Mouse (Mus musculus): Measurements from ENCODE around the gene Fxyd7. TPM values are rescaled to one million over a fixed set of nuclear protein-coding genes. Genes with fewer than 3 reads are reported as not detected.

Gene Fxyd7
- total RNA-seq, 2 experiments from 2014 or later = 376 to 407 TPM

DNA sequence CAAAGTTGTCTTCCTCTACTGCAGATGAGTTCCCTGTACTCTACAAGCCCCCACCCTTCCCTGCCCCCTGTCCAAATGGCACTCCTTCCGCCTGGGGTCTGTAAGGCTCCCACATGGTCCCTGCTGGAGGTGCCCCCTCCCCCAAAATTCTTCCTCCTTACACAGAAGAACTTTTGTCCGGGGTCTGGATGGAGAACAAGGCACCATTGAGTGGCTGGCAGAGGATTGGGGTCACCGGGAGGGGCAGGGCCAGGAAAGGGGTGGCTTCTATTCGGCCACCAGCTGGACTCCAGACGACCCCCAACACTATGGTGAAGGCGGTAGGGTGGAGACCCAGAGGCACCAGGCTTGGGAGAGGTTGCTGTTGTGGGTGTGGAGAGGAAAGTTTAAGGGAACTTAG is 26.2 kb upstream of the Fxyd7 start:
- DNase-seq (ENCODE audit: low spot score in 2 of 2) = peak; percentile 58 to 67

DNA sequence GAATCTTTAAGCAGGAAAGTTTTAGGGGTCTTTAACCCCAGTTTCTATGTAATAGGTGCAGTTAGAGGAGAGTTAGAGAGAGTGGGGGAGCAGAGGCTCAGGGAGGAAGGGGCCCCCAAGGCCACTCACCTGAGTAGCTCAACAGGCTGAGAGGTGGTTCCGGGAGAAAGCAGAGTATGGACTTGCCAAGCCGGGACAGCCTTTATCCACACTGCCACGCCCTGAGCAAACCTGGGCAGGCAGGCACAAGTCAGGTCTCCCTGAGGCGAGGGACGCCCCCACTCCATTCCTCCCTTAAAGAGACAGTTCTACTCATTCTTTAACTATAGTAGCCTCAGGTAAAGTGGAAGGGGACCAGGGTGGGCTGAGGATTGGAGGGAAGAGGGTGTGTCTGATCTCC is 25.2 kb upstream of the Fxyd7 start, which contains the start of gene Fxyd3:
TSS of gene Fxyd3 (minus strand) at position 213 of the 400 bp plus-strand sequence.
- no peak for DNase-seq (ENCODE audit: low spot score in 2 of 2)

DNA sequence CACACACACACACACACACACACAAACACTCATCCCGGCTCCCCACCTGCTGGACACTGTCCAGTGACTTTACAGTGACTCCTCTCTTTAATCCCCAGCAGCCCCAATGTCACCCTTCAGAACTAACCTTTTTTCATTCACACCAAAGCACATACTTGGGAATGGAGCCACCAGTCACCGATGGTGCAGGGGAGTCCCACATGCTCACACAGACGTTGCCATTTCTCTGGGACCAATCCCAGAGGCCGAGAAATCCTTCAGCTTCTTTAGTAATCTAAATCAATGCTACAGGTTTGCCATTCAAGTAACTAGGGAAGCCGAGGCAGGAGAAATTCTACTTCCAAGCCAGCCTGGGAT is 23.4 kb upstream of the Fxyd7 start:
- DNase-seq (ENCODE audit: low spot score in 2 of 2) = peak in 1 of 2 experiments; percentile 53

DNA sequence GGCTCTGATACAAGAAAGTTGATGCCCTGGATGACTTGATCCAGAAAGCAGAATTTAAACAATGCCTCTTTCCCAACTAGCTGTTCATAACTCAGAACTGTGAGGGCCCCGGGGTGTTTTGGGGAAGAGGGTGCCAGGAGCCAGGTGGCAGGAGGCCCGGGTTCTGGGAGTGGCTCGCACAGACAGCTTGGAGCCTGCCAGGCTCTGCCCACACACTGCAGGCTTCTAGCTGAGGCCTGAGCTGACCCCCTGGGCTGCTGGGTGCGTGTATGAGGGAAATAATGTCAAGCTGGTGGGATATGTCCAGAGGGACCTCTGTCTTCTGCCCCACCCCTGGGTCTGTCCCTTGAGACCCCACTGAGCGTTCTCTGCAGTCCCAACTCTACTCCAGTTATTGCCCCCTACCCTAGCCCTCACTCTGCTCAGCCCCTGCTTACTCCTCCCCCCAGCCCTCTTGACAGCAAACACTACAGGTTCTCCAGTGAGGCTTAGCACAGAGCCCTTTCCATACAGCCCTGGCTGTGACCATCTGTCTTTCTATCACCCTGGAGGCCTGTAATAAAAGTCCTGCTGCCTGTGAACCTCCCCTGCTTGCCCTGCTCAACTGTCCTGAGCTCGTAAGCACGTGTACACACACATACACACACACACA is 22.9 kb upstream of the Fxyd7 start:
- peak in 1 of 2 experiments; percentile 53 for DNase-seq (ENCODE audit: low spot score in 2 of 2)

DNA sequence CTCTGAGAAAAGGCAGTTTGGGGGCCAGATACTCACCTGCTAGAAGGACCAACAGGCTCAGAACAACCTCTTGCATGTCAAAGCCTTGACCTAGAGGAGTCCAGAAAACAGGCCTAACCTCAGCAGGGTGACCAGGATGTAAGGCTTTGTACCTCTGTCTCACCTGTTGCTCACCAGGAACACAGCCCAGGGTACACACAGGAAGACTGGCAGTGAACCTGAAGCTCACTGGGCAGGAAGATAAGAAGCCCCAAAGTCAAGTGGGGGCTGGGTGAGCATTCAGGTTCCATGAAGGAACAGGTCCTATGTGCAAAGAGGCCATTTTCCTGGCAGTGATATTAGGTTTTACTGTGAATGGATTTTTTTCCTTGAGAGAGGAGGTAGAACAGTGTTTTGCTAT is 22.3 kb upstream of the Fxyd7 start:
- DNase-seq (ENCODE audit: low spot score in 2 of 2) = no peak

DNA sequence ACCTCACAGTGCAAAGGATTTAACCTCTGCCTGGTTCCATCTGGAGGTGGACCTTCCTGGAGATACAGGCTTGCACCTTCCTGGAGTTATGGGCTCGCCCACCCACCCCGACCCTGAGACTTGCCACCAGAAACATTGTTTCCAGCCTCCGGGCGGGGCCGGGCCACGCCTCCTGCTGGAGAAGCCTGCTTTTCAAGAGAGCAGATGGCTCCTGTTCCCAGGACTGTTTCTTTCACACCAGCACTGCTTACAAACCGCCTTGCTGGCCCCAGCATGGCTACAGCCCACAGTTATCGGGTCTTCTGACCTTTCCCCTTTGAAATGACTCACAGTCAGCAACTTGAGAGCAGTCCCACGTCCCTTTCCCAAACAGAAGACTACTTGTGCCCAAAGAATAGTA is 21.1 kb upstream of the Fxyd7 start:
- no peak for DNase-seq (ENCODE audit: low spot score in 2 of 2)

DNA sequence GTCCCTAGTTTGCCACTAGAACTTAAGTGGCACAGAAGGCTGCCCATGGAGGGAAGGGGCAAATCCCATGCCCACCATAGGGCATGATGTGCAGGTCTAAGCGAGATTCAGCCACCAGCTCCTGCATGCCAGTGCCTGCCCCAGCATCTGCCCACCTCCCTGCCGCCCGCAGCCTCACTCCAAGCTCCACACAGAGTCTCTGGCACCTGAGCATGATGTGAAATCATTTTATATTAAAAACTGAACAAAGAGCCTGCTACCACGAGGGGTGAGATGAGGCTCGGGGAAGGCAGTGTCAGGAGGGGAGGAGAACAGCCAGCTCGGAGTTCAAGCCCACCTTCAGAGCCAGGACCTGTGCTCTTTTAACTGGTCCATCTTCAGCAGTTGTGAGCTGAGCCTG is 19.1 kb upstream of the Fxyd7 start:
- no peak for DNase-seq (ENCODE audit: low spot score in 2 of 2)

DNA sequence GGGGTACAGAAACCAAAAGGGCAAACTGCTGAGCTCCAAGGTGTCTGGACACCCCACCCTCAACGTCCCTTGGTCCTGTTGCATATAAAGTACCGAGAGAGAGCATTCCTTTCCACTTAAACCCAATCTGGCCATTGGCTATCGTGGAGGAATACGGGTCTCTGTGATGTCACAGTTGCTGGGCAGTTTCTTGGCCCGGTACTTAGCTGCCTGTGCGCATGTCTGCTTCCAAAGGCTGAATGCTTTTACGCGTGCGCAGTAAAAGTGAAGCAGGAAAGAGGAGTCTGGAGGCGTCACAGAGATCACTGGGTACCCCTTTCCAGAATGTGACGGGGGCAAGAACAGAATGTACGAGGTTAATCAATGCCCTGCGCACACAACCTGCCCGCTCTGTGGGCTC is 18.2 kb upstream of the Fxyd7 start:
- no peak for DNase-seq (ENCODE audit: low spot score in 2 of 2)

DNA sequence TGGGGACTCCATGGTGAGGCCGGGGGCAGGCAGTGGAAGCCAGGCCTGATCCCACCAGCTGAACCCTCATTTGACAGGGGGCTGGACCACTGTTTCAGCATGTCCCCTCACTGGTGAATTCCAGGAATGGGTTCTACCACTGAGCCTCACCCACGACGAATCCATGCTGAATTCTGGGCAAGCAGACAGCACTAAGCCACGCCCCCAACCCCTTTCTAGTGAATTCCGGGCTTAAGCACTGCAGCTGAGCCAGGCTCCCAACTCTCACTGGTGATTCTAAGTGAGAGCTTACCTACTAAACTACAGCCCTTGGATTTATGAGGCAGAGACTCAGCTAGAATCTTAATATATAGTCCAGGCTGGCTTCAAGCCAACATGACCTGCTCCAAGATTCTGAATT is 16.6 kb upstream of the Fxyd7 start:
- peak; percentile 56 to 60 for DNase-seq (ENCODE audit: low spot score in 2 of 2)

DNA sequence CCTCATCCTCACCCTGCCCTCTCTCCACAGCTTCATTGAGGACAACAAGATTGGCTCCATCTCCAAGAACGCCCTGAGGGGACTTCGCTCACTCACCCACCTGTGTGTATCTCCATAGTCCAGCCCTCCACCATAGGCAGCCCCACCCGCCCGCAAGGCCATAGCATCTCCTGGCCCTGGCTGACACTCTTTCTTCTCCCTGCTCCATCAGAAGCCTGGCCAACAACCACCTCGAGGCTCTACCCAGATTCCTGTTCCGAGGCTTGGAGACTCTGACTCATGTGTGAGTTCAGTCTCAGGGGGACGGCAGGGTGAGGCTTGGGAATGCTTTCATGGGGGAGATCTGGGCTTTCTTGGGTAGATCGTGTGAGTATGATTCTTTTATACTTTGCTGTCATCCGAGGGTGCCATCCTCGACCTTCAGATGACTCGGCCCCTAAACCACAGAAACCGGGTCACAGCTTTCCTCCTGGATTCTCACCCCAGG is 11.8 kb upstream of the Fxyd7 start:
- no peak for DNase-seq (ENCODE audit: low spot score in 2 of 2)

DNA sequence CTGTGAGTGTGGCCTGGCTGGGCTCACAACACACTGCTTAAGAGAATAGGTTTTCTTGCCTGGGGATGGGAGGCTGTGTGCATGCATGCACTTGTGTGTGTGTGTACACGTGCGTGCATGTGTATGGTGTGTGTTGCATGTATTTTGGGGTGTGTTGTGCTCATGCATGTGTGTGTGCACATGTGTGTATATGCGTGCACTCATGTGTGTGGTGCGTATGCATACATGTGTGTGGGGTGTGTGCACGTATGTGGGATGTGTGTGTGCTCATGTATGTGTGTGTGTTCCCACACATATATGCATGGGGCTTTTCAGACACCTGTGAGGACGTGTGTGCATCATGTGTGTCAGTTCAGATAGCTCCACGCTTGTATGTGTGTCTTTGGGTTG is 9.3 kb upstream of the Fxyd7 start:
- DNase-seq (ENCODE audit: low spot score in 2 of 2) = no peak

DNA sequence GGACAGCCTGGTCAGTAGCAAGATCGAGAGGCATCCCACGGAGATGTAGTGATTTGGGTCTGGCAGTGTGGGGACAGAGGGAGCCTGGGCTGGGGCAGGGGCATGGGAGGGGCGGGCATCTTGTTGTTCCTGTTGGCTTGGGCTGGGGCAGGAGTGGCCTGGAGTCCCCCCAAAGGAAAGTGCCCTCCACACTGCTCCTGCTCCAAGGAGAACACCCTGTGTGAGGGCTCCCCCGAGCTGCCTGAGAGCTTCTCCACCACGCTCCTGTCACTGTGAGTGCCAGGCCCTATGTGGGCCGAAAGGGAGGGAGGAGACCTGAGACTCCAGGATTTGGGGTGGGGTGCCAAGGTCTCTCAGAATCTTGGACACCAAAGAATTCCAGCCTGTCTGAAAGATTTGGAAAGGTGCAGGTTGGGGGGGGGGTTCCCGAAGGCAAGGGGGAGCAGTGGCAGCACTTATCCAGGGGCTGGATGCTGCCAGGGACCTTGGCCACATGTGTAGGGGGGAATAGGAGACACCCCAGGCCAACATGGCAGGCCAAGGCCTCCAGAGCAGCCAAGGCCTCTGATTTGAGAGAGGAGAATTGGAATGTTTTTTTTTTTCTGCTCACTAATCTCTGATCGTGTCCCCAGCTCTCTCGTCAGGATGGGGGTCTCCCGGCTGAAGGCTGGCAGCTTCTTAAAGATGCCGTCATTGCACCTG is 8.8 kb upstream of the Fxyd7 start:
- DNase-seq (ENCODE audit: low spot score in 2 of 2) = peak in 1 of 2 experiments; percentile 33

DNA sequence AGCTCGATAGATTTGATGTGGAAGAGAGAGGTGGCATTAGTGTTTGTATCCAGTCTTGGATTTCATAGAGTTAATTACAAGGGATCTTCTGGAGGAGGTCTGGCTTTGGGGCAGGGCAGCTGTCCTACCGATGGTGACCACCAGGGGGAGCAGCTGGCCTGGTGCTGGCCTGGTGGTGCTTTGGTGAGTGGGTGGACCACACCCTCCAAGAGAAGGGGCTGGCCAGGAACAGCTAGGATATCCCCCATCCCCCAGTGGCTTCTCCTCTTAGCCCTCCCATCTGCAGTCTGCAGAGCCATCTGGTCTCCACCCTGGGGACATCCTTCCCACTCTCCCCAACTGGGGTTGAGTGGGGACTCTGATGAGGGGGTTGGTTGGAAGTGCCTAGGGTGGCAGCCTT is 7.8 kb upstream of the Fxyd7 start, which contains the start of gene Lgi4:
TSS of gene Lgi4 (plus strand) at position 235 of the 400 bp plus-strand sequence.
- DNase-seq (ENCODE audit: low spot score in 2 of 2) = peak; percentile 89 to 93

DNA sequence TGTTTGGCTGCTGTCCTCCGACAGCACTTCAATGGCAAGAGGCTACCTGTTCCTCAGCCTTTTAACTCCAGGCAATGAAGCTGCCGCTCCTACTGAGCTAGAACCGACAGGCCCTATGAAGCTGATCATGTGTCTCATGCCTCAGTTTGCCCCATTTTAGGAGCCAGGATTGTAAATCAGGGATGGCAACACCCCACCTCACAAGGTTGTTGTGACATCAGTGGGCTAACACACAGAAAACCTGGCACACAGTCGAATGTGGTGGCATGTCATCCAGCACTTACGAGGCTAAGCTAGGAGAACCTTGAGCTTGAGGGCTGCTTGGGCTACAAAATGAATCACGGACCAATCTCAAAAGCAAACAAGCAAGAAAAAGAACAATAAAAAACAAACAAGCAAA is 6.9 kb upstream of the Fxyd7 start:
- DNase-seq (ENCODE audit: low spot score in 2 of 2) = no peak

DNA sequence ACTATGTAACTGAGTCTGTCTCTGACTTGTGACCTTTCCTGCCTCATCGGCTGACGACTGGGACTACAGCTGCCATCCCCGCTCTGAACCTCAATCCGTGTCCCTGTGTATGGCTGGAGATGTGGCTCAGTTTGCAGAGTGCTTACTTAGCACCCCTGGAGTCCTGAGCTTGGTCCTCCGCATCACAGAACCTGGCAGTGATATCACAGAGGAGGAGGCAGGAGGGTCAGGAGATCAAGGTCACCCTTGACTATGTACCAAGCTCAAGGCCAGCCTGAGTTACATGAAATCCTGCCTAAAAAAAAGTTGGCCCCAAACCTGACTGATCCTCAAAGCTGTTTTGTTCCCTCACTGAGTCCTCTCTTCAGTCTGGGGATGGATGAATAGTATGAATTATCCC is 6.5 kb upstream of the Fxyd7 start:
- DNase-seq (ENCODE audit: low spot score in 2 of 2) = no peak

DNA sequence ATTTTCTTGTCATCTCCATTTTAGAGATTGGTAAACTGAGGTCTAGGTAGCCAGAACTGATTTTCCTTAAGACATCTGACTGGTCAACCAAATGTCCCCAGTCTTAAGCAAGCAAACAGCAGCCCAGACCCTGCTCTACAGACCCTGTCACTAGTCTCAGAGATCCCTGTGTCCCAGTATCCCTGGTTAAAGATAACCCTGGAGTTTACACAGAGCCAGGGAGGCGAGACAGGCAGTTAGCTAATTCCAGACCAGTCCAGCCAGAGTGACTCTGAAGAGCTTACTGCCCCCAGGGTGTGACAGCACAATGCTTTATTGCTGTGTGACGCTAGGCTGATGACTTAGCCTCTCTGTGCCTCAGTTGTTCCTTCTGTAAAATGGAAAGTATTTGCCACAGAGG is 5.8 kb upstream of the Fxyd7 start, which contains the start of gene Fxyd1:
TSS of gene Fxyd1 (minus strand) at position 129 of the 400 bp plus-strand sequence.
- no peak for DNase-seq (ENCODE audit: low spot score in 2 of 2)

DNA sequence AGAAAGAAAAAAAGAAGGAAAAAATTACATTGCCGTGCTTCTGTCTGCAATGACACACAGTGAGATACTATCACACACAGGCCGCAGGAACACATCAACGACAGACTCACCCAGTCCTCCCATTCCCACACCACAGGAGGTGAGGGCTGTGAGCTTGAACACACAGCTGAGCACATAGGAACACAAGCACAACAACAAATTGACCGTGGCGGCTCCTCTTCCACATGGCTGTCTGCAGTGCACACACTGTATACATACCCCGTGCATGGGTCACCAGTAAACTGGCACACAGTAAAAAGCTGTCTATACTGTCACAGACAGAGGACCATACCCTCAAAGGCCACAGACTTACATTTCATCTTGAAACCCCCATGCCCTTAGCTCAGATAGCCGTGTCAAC is 5.2 kb upstream of the Fxyd7 start:
- no peak for DNase-seq (ENCODE audit: low spot score in 2 of 2)

DNA sequence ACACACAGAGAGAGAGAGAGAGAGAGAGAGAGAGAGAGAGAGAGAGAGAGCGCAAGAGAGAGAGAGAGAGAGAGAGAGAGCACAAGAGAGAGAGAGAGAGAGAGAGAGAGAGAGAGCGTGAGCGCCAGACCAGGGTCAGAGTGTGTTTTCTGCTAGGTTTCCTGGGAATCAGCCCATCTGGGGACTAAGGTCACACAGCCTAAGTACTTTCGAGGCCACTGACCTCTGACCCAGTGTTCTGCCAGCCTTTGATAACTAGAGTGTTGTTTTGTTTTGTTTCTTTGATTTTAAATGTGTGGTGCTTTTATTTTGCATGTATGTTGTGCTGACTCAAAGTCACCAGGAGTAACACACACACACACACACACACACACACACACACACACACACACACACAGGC is 4.6 kb upstream of the Fxyd7 start:
- DNase-seq (ENCODE audit: low spot score in 2 of 2) = no peak

DNA sequence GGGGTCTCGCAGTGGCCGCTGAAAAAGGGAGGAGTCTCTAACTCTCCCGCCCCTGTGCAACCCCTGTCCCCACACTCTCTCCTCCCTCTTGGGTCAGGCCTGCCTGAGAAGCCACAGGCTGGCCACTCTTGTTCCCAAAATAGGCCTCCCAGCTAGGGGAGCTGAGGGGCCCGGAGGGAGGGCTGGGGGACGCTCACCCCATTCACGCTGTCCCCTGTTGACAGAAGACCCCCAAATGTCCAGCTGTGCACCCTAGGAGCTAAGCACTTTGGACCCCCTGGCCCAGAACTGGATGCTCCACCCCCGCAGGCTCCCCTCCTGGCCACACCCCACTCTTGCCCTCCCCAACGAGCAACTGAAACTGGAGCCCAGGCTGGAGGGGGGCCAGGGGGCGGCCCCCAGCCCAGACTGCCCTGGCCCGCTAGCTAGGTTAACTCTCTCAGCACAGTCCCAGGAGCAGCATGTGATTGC is 4.1 kb upstream of the Fxyd7 start:
- DNase-seq (ENCODE audit: low spot score in 2 of 2) = peak; percentile 68 to 74

DNA sequence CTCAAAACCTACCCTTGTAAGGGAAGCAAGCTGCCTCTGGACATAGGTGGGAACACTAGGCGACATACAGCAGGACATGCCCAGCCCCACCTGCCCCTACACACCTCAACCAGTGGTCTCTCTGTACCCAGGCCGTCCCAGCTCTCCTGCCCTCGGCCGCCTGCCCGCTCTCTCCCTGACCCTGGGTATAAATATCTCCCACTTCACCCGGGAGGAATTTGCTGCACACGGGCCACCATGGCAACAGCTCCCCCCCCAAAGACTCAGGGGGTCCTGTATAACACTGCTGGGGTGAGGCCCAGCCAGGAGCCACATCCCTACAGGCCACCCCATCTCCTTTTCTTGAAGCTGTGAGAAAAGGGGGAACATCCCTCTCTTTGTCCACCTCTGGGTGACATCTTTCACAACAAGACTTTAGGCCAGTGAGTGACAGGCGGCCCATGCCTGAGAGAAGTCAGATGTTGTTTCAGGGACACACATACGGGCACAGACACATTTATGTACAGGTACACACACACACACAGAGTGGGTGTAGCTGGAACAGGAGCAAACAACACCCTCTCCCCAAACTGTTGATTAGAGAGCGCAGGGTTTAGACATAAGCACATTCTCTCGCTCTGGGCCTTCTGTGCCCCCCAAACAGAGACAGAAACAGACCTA is 3.5 kb upstream of the Fxyd7 start:
- DNase-seq (ENCODE audit: low spot score in 2 of 2) = no peak

DNA sequence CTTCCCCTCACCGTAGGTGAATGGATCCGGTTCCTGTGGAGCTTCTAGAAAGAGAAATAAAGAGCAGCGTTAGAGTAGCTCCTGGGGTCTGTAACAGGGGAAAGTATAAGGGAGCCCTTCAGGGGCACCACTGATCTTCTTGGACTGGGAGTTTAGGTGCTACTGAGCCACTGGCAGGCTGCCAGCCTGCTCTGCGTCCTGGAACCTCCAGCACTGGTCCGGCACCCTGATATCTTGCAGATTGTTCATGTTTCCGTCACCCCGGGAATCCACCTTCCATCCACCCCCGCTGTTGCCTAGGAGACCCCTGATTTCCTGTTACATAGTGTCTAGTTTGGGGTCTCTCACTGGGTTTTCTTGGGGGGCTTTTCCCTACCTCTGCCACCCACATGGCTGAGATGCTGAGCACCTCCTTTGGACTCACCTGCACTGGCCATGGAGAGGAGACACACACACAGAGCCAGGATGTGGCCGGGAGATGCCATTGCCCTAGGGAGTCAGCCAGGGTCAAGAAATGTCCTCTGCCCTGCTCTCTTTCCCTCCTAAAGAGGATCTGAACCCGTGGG is 2.7 kb upstream of the Fxyd7 start:
- DNase-seq (ENCODE audit: low spot score in 2 of 2) = no peak
